Mouse (Mus musculus) bone marrow macrophage, adult 2 months (primary cell): ENCODE data around the gene Myo1d. TPM values are rescaled to one million over a fixed set of nuclear protein-coding genes. Genes with fewer than 3 reads are reported as not detected.

Experiments
- H3K27ac ChIP-seq: 2 replicates; pipeline ENCODE4 v1.5.1; 2012; ENCODE audit warnings: low read depth, low read length; ENCODE audit not compliant: insufficient read depth
- H3K4me1 ChIP-seq: 2 replicates; pipeline ENCODE4 v1.6.1; 2012; ENCODE audit warnings: low read length; ENCODE audit not compliant: control insufficient read depth, insufficient read depth
- H3K4me3 ChIP-seq: 2 replicates; pipeline ENCODE4 v1.5.1; 2012; ENCODE audit warnings: mild to moderate bottlenecking, low read length, moderate library complexity; ENCODE audit not compliant: insufficient read depth
- CTCF ChIP-seq: IDR thresholded peaks from 2 replicates; pipeline ENCODE4 v1.5.1; 2012; ENCODE audit warnings: low read depth, mild to moderate bottlenecking, low read length, moderate library complexity
- POLR2A ChIP-seq: IDR thresholded peaks from 2 replicates; pipeline ENCODE4 v1.6.1; 2012; ENCODE audit warnings: mild to moderate bottlenecking, low read depth, low read length, borderline replicate concordance
- polyA plus RNA-seq: library from polyadenylated mRNA; stranded (reverse); fragments of >200 nt; gene quantifications from 2 replicates; pipeline ENCODE4 v1.2.4, GENCODE M21; 2012; ENCODE audit not compliant: missing spikeins, insufficient read depth, insufficient read length

Myo1d gene
- polyA plus RNA-seq, 1 experiment = 0.75 TPM

DNA sequence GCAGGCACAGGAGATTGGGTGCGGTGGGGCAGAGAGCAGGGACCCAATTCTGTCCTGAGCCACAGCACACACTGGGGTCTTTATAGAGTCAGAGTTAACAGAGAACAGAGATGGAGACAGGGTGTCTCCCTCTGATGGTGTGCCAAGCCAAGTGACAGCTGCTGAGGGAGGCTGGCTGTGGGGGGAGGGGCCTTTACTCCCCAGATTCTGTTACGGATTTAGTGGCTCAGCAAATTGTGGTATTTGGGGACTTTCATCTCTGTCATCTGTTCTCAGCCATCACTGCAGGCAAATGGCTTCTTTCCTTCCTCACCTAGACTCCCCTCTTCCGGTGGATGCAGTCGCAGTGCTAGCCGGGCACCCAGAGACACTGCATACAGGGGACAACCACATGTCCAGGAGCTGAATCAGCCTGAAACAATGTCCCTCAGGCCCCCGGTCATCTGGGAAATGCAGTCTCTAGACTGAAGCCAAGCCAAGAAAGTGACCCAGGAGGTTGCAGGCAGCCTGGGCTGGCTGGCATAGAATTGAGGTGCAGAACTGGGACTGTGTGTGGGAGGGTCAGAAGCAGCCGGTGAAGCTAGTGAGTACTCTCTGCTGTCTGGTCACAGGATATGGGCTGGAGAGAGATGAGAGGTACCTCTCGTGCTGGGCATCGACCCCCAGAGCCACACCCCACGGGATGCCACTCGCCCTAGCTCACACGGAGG, 290.5 kb downstream of the Myo1d start:
- TF ChIP-seq CTCF (no peak), POLR2A (no peak)
- Histone ChIP-seq H3K4me1 (peaks cover 14% of the 10 kb centered on the region), H3K4me3 (no peak overlapping the region; the same call in 1 of the 2 replicates)

DNA sequence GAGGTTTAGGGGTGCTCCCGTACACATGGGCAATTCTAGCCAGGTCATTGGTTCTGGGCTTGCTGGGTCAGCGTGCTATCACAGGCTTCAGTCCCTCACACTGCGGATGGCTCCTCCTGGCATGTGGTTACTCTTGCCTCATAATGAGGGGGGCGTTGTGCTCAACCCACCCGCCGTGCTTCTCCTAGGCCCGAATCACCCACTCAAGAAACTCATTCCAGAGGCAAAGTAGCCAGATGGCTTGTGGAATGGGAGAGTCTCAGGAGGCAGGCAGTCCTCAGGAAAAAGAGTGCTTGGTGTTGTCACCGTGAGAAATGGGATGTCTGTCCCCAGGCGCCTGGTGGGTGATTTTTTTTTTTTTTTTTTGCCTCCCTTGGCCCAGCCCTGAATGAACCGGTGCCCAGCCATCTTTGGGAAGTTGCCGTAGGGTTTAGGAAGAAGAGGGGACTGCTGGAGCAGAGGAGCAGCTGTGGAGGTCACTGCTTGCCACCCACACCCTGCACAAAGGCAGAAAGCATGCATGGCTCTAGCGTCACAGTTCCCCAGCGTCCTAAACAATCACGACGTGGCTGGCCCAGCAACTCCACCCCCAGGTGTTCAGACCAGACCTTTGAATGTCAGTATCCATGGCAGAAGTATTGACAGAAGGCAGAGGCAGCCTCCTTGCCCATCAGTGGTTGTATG, 291.8 kb downstream of the Myo1d start:
- TF ChIP-seq POLR2A = no peak
- TF ChIP-seq CTCF = no peak
- H3K4me3 ChIP-seq = no peak overlapping the region

More for the DNA sequence above, 290.5 kb downstream of the Myo1d start:
- no peak overlapping the region for H3K27ac ChIP-seq

GRCm38 (mm10) chr11:80485622-80486206, 294.1 kb downstream of the Myo1d start:
- Histone ChIP-seq H3K4me1 (peaks cover 21% of the 10 kb centered on the region), H3K4me3 (no peak overlapping the region)
- no peak for TF ChIP-seq CTCF

More for the DNA sequence above, 291.8 kb downstream of the Myo1d start:
- no peak overlapping the region for H3K27ac ChIP-seq
- H3K4me1 ChIP-seq = peaks cover 14% of the 10 kb centered on the region

GRCm38 (mm10) chr11:80485120-80485551, 294.7 kb downstream of the Myo1d start:
- no peak overlapping the region for H3K27ac ChIP-seq
- no peak overlapping the region for H3K4me3 ChIP-seq
- TF ChIP-seq CTCF (no peak), POLR2A (no peak)
- peaks cover 20% of the 10 kb centered on the region for H3K4me1 ChIP-seq

More at GRCm38 (mm10) chr11:80485622-80486206, 294.1 kb downstream of the Myo1d start:
- no peak overlapping the region for H3K27ac ChIP-seq

- TF ChIP-seq CTCF (no peak), POLR2A (no peak)
- Histone ChIP-seq H3K4me1 (peaks cover 19% of the 10 kb centered on the region), H3K4me3 (no peak overlapping the region), H3K27ac (no peak overlapping the region)
Measured at GRCm38 (mm10) chr11:80484191-80484791, 295.5 kb downstream of the Myo1d start.

- H3K27ac ChIP-seq = no peak overlapping the region
- TF ChIP-seq POLR2A = no peak
- no peak for TF ChIP-seq CTCF
- H3K4me3 ChIP-seq = no peak overlapping the region
- H3K4me1 ChIP-seq = peaks cover 17% of the 10 kb centered on the region
Measured at GRCm38 (mm10) chr11:80483536-80484067, 296.2 kb downstream of the Myo1d start.

DNA sequence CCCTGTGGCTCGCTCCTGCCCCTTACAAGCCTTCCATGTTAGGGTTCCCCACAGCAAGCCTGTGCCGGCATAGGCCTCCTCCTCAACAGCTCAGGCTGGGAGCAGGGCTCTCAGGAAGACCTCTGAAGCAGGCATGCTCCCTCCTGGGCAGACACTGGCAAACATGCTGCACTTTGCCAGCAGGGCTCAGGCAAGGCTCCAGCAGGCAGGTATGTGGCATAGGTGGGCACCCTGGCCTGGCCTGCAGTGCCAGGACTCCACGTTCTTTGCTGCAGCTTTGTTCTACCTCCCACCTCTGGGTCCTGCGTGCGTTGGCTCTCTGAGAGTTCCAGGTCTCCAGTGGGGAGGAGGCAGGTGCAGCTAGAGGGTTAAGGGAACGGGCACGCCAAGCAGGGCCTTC, 296.9 kb downstream of the Myo1d start:
- TF ChIP-seq POLR2A (no peak), CTCF (no peak)
- Histone ChIP-seq H3K27ac (no peak overlapping the region), H3K4me3 (no peak overlapping the region), H3K4me1 (peaks cover 17% of the 10 kb centered on the region)

GRCm38 (mm10) chr11:80482347-80482746, 297.5 kb downstream of the Myo1d start:
- Histone ChIP-seq H3K27ac (no peak overlapping the region), H3K4me3 (no peak overlapping the region), H3K4me1 (peaks cover 21% of the 10 kb centered on the region)
- no peak for TF ChIP-seq CTCF
- no peak for TF ChIP-seq POLR2A

- Histone ChIP-seq H3K4me3 (no peak overlapping the region), H3K4me1 (peaks cover 21% of the 10 kb centered on the region), H3K27ac (no peak overlapping the region)
- TF ChIP-seq CTCF (no peak), POLR2A (no peak)
Measured at GRCm38 (mm10) chr11:80481409-80482050, 298.3 kb downstream of the Myo1d start.
